Mouse (Mus musculus): ENCODE data around the gene Yme1l1. TPM values are rescaled to one million over a fixed set of nuclear protein-coding genes. Genes with fewer than 3 reads are reported as not detected.

Yme1l1 gene
- total and polyA plus RNA-seq, 3 experiments: 68.2 to 103 (median 72.9) TPM

DNA sequence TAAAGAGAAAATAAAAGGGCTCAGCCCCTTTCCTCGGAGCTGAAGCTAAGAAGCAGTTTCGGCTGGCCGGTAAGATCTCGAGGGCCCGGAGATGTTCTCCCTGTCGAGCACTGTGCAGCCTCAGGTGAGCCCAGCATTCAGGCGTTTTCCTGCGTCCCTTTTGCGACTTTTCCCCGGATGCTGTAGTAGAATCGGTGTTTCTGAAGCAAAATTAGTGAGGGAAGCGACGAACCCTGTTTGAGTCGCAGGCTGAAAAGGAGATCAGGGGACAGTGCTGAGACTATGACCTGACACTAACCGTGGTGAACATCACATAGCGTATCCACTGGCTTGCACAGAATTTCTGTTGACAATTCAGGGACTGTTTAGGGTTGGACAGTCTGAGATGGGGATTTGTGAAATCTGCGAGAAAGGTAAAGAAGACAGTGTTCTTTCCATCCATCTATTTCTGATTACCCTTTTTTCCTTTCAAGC, 476 bp downstream of the Yme1l1 start:
- Histone ChIP-seq H3K4me3 (ENCODE audit: control insufficient read depth in 1 of 2, insufficient read depth in 1 of 2, low read depth in 2 of 2, low read length in 2 of 2) (peak overlapping the region; percentile 84 to 98), H3K27me3 (ENCODE audit: control insufficient read depth in 1 of 2, insufficient read depth in 2 of 2, low read length in 2 of 2) (no peaks in the 10 kb centered on the region), H3K4me1 (ENCODE audit: control insufficient read depth in 1 of 2, insufficient read depth in 2 of 2, low read length in 2 of 2) (peaks cover 12 to 14% of the 10 kb centered on the region in 2 experiments), H3K79me2 (ENCODE audit: control insufficient read depth, insufficient read depth, low read length, poor library complexity) (peaks cover 44% of the 10 kb centered on the region), H3K9ac (ENCODE audit: control insufficient read depth, low read depth, low read length, poor library complexity, severe bottlenecking) (peak overlapping the region; percentile 90), H3K9me3 (replicated peaks; ENCODE audit: insufficient read depth, low read length) (no peaks in the 10 kb centered on the region), H3K27ac (ENCODE audit: control insufficient read depth, low read depth, low read length) (peak overlapping the region; percentile 99), H3K36me3 (ENCODE audit: control insufficient read depth in 1 of 2, insufficient read depth in 2 of 2, low read length in 2 of 2) (peaks cover 10 to 31% of the 10 kb centered on the region in 2 experiments)
- TF ChIP-seq SMC3 (IDR thresholded peaks at IDR 0.05; ENCODE audit: low read depth, low read length) (no peak), MAFK (IDR thresholded peaks at IDR 0.05; ENCODE audit: borderline replicate concordance, low read depth, low read length) (no peak), KAT2A (conservative IDR thresholded peaks at IDR 0.05; ENCODE audit: low read depth, low read length) (no peak), MAZ (IDR thresholded peaks at IDR 0.05; ENCODE audit: low read depth, low read length) (no peak), RAD21 (IDR thresholded peaks at IDR 0.05; ENCODE audit: low read depth, low read length) (no peak), MXI1 (IDR thresholded peaks at IDR 0.05; ENCODE audit: low read depth, low read length) (no peak), MYB (IDR thresholded peaks at IDR 0.05; ENCODE audit: low read depth, low read length) (no peak), ZNF384 (IDR thresholded peaks at IDR 0.05; ENCODE audit: low read depth, low read length) (no peak), MAX (IDR thresholded peaks at IDR 0.05; ENCODE audit: low read length) (no peak), E2F4 (IDR thresholded peaks at IDR 0.05; ENCODE audit: borderline replicate concordance, low read depth, low read length) (no peak), SIN3A (IDR thresholded peaks at IDR 0.05; ENCODE audit: low read length) (no peak), CHD1 (IDR thresholded peaks at IDR 0.05; ENCODE audit: low read depth, low read length) (no peak), CHD2 (IDR thresholded peaks at IDR 0.05; ENCODE audit: low read length) (no peak), TBP (IDR thresholded peaks at IDR 0.05; ENCODE audit: low read depth, low read length) (no peak), TAL1 (IDR thresholded peaks at IDR 0.05; ENCODE audit: low read length) (no peak)
- no peak for DNase-seq (ENCODE audit: low read depth, low spot score)

- Histone ChIP-seq H3K27me3 (ENCODE audit: control insufficient read depth in 1 of 2, insufficient read depth in 2 of 2, low read length in 2 of 2) (no peaks in the 10 kb centered on the region), H3K9ac (ENCODE audit: control insufficient read depth, low read depth, low read length, poor library complexity, severe bottlenecking) (no peak overlapping the region), H3K9me3 (replicated peaks; ENCODE audit: insufficient read depth, low read length) (no peaks in the 10 kb centered on the region), H3K4me3 (ENCODE audit: control insufficient read depth in 1 of 2, insufficient read depth in 1 of 2, low read depth in 2 of 2, low read length in 2 of 2) (no peak overlapping the region), H3K79me2 (ENCODE audit: control insufficient read depth, insufficient read depth, low read length, poor library complexity) (no peaks in the 10 kb centered on the region), H3K36me3 (ENCODE audit: control insufficient read depth in 1 of 2, insufficient read depth in 2 of 2, low read length in 2 of 2) (peaks cover 0 to 50% of the 10 kb centered on the region in 2 experiments; a peak in 2 of 4 replicates), H3K4me1 (ENCODE audit: control insufficient read depth in 1 of 2, insufficient read depth in 2 of 2, low read length in 2 of 2) (no peaks in the 10 kb centered on the region), H3K27ac (ENCODE audit: control insufficient read depth, low read depth, low read length) (no peak overlapping the region)
- TF ChIP-seq NRF1 (IDR thresholded peaks at IDR 0.05; ENCODE audit: insufficient read depth, low read depth, low read length, poor library complexity, severe bottlenecking) (no peak), CHD2 (IDR thresholded peaks at IDR 0.05; ENCODE audit: low read length) (no peak), JUND (IDR thresholded peaks at IDR 0.05; ENCODE audit: low read depth, low read length) (no peak), CTCF (IDR thresholded peaks at IDR 0.05 in 2 of 3, conservative IDR thresholded peaks at IDR 0.05 in 1 of 3; ENCODE audit: control insufficient read depth in 1 of 3, insufficient read depth in 1 of 3, low read depth in 2 of 3, low read length in 3 of 3, poor library complexity in 1 of 3, severe bottlenecking in 1 of 3) (no peak), SIN3A (IDR thresholded peaks at IDR 0.05; ENCODE audit: low read length) (no peak), MAX (IDR thresholded peaks at IDR 0.05; ENCODE audit: low read length) (no peak), BHLHE40 (IDR thresholded peaks at IDR 0.05; ENCODE audit: borderline replicate concordance, low read depth, low read length) (no peak), POLR2AphosphoS2 (IDR thresholded peaks at IDR 0.05; ENCODE audit: low read length) (no peak), ELF1 (IDR thresholded peaks at IDR 0.05; ENCODE audit: low read depth, low read length) (no peak), POLR2A (IDR thresholded peaks at IDR 0.05; ENCODE audit: control insufficient read depth in 1 of 2, insufficient read depth in 1 of 2, low read depth in 1 of 2, low read length in 2 of 2, poor library complexity in 1 of 2) (no peak), ZC3H11A (IDR thresholded peaks at IDR 0.05; ENCODE audit: low read depth, low read length) (no peak), NELFE (IDR thresholded peaks at IDR 0.05; ENCODE audit: low read depth, low read length) (no peak), GABPA (IDR thresholded peaks at IDR 0.05; ENCODE audit: low read depth, low read length) (no peak), E2F4 (IDR thresholded peaks at IDR 0.05; ENCODE audit: borderline replicate concordance, low read depth, low read length) (no peak), TAL1 (IDR thresholded peaks at IDR 0.05; ENCODE audit: low read length) (no peak), UBTF (IDR thresholded peaks at IDR 0.05; ENCODE audit: borderline replicate concordance, insufficient read depth, low read depth, low read length) (no peak)
- no peak for DNase-seq (ENCODE audit: low read depth, low spot score)
Measured at GRCm38 (mm10) chr2:23172305-23172704, 16.1 kb downstream of the Yme1l1 start.
